Mouse (Mus musculus): ENCODE measurements around the gene Xylt1.
A peak's percentile ranks its signal among the peaks of the same experiment; 100 is the strongest.

Xylt1 gene

DNA sequence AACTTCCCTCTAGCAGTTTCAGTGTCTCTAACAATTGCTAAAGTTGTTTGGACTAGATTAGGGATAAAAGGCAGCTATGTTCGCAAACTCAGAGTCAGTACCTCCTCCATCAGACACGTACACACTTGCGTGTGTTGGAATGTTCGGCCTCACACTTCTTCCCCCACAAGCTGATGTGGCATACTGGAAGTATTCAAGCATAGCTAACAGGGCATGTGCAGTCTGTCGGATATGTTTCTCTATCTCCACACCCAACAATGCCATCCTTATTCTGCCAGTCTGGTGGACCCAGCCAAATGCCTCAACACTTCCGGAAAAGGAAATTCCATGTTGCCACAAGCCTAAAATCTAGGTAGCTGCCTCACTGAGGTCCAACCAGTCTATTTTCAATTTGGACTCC, 319.3 kb downstream of the Xylt1 start:
- peak; percentile 65 for DNase-seq (ENCODE audit: low read depth)

DNA sequence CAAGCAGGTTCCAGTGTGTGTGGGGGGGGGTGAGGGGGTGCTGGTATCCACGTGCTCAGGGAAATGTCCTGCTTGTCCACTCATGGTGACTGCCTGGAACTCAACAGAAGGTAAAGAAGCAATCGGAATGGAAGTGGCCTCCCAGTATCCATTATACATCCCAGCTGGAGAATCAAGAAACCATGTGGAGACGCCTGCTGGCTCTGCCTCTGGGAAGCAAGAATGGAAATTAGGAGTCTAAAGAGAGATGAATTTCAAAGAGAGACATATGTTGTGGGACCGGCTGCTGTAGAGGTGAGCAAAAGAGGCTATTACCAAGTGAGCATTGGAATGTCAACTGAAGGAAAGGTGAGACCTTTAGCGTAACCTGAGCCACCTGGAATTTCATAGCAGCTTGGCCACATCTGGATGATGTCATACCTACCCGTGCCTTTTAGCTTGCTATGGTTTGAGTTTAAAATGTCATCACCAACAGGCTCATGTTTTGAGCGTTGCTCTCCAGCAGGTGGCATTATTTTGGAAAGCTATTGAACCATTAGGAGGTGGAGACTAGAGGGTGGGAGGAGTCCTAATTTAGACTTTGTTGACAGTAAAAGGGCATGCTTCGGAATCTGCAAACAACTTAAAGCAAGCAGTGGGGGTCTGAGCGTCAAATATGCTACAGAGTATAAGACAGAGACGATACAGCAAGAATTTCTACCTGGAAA, 329.3 kb downstream of the Xylt1 start:
- DNase-seq (ENCODE audit: low read depth) = no peak

DNA sequence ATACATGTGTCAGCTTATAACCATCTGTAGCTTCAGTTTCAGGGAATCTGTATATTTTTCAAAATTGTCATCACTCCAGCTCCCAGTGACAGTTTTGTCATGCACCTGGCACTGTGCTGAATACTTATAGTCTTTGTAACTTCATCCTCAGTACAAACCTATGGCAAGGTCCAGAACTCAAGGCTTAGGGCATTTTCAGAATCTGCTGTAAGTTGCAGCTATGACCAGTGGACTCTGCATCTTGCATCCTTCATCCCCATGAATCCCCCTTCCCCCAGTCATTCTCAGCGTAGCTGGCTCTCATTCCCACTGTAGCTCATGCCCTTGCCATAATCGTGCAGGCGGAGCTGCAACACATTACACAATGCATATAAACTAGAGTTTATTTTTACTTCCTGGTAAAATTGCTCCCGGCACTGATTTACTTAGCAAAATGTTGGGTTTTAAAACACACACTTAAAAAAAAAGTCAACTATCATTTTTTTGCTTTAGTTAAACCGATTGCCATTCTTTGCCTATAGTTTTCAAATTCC, 336.2 kb downstream of the Xylt1 start:
- no peak for DNase-seq (ENCODE audit: low read depth)

DNA sequence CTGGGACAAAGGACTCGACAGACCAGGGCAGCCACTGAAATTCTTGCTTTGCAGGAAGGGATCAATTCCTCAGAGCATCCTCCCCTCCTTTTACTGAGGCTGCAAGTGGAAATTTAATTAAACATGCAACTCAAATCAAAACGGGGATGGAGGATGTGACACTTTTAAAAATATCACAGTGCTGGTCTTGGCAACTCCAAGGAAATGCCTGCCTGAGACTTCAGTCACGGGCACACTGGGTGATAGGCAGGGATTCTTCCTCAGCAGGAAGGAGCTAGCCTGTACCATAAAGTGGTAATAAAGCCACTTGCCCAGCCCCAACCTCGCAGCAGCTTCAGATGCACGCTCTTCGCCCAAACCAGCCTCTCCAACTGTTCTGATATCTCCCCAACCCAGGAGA, 339.6 kb downstream of the Xylt1 start:
- DNase-seq (ENCODE audit: low read depth) = no peak
